Mouse (Mus musculus) lung, embryonic 14.5 days (tissue): ENCODE data around the gene Safb. TPM values are rescaled to one million over a fixed set of nuclear protein-coding genes. Genes with fewer than 3 reads are reported as not detected.

Experiments used
- ATAC-seq: fragments of 200-750 bp; cut with Nextera tagmentation; 2 replicates; pipeline ENCODE4 v1.8.0; 2017; ENCODE audit warnings: mild to moderate bottlenecking, moderate TSS enrichment, moderate library complexity; ENCODE audit not compliant: insufficient read depth
- DNase-seq: peaks from one replicate; pipeline ENCODE4 v3.0.0-alpha.2; 2015
- H3K27ac ChIP-seq: fragments of 300-500 bp; sonication (generic); 2 replicates; pipeline ENCODE4 v1.5.1; 2014; ENCODE audit warnings: low read depth, mild to moderate bottlenecking, moderate library complexity
- H3K27me3 ChIP-seq: fragments of 300-500 bp; sonication (generic); 2 replicates; pipeline ENCODE4 v1.6.1; 2014; ENCODE audit warnings: low read length, control low read depth; ENCODE audit not compliant: insufficient read depth
- H3K36me3 ChIP-seq: fragments of 300-500 bp; sonication (generic); 2 replicates; pipeline ENCODE4 v1.6.1; 2014; ENCODE audit warnings: control low read depth; ENCODE audit not compliant: insufficient read depth
- H3K4me1 ChIP-seq: fragments of 300-500 bp; sonication (generic); 2 replicates; pipeline ENCODE4 v1.6.1; 2014; ENCODE audit warnings: antibody characterized with exemption, control low read depth; ENCODE audit not compliant: insufficient read depth
- H3K4me2 ChIP-seq: fragments of 300-500 bp; sonication (generic); 2 replicates; pipeline ENCODE4 v1.6.1; 2014; ENCODE audit warnings: mild to moderate bottlenecking
- H3K4me3 ChIP-seq: fragments of 300-500 bp; sonication (generic); 2 replicates; pipeline ENCODE4 v1.5.1; 2014; ENCODE audit warnings: low read depth, low read length
- H3K9ac ChIP-seq: fragments of 300-500 bp; sonication (generic); 2 replicates; pipeline ENCODE4 v1.6.1; 2014
- H3K9me3 ChIP-seq: fragments of 300-500 bp; sonication (generic); 2 replicates; pipeline ENCODE4 v1.6.1; 2016; ENCODE audit warnings: low read depth, low read length, control low read depth
- CTCF ChIP-seq: IDR thresholded peaks from 2 replicates; pipeline ENCODE4 v1.5.1; 2016; ENCODE audit warnings: antibody characterized with exemption, low read depth
- WGBS: fragments of 180-500 bp; shearing (Covaris S2); extraction: QIAGEN DNeasy Blood & Tissue Kit; methylation state at CpG from one replicate; pipeline ENCODE4 v1.1.7; 2014; 5-methylcytosine and 5-hydroxymethylcytosine counted together
- polyA plus RNA-seq: library from polyadenylated mRNA; unstranded; fragments of >200 nt; fragmentation: Nextera tagmentation; extraction: Ambion mirVana; gene quantifications from 2 replicates; pipeline ENCODE4 v1.2.1, GENCODE M21; 2014

Gene Safb
- polyA plus RNA-seq, 1 experiment from 2014 or later: 87.9 TPM

GRCm38 (mm10) chr17:56654771-56655170, 70.1 kb downstream of the Safb start:
- H3K27ac ChIP-seq: no peak overlapping the region

DNA sequence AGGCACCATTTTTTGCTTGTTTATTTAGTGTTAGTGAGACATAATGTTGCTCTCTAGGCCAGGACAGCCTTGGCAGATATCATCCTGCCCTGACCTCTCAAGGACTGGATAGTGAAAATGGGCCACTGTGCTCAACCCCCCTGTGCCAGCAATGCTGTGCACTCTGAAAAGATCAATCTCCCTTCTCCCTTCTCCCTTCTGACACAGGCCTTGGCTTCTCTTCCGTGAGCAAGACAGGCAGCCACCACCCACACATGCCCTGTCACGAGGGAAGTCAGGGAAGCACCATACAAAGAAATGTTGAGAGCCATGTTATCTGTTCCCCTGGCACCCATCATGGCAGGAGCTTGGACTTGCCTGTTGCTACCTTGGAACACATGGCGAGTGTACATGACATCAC, 70.7 kb downstream of the Safb start:
- WGBS: 73% methylated on average over 3 of the region's 3 CpGs
- no peak for ATAC-seq

More at GRCm38 (mm10) chr17:56654771-56655170, 70.1 kb downstream of the Safb start:
- DNase-seq (no peak), ATAC-seq (no peak)
- Histone ChIP-seq H3K9me3 (no peaks in the 10 kb centered on the region), H3K4me1 (no peaks in the 10 kb centered on the region), H3K4me3 (no peak overlapping the region), H3K27me3 (no peaks in the 10 kb centered on the region), H3K9ac (no peak overlapping the region), H3K36me3 (no peaks in the 10 kb centered on the region), H3K4me2 (no peak overlapping the region)
- TF ChIP-seq CTCF: no peak
- WGBS: 57% methylated on average over 2 of the region's 2 CpGs

More for the DNA sequence above, 70.7 kb downstream of the Safb start:
- Histone ChIP-seq H3K4me3 (no peak overlapping the region), H3K9ac (no peak overlapping the region), H3K27ac (no peak overlapping the region), H3K27me3 (no peaks in the 10 kb centered on the region), H3K36me3 (no peaks in the 10 kb centered on the region), H3K9me3 (no peaks in the 10 kb centered on the region), H3K4me1 (no peaks in the 10 kb centered on the region), H3K4me2 (no peak overlapping the region)
- no peak for DNase-seq
- no peak for TF ChIP-seq CTCF

Other genes starting within 250 kb of the Safb start
- gene Ptprs, start 108.3 kb upstream of the Safb start, polyA plus RNA-seq: 96.8 and 112 TPM in 2 replicates
- not detected in 2 replicates for gene Znrf4, start 72.4 kb upstream of the Safb start, polyA plus RNA-seq
- gene Gm20219, start 30.4 kb upstream of the Safb start, polyA plus RNA-seq: 1.4 and 1.6 TPM in 2 replicates
- gene Safb2, start 240 bp upstream of the Safb start, polyA plus RNA-seq: 63.1 and 69.4 TPM in 2 replicates
- 198 and 201 TPM in 2 replicates for gene 2410015M20Rik, start 24.9 kb downstream of the Safb start, polyA plus RNA-seq
- gene Rpl36, start 28.6 kb downstream of the Safb start, polyA plus RNA-seq: 2,014 and 2,172 TPM in 2 replicates
- 55.1 and 63.1 TPM in 2 replicates for gene Lonp1, start 42.1 kb downstream of the Safb start, polyA plus RNA-seq
- gene Catsperd, start 43.3 kb downstream of the Safb start, polyA plus RNA-seq: 0.57 and 0.76 TPM in 2 replicates
- gene Ranbp3, start 88.5 kb downstream of the Safb start, polyA plus RNA-seq: 93.8 and 105 TPM in 2 replicates
- gene Ndufa11, start 132.9 kb downstream of the Safb start, polyA plus RNA-seq: 449 and 463 TPM in 2 replicates
- 18.5 and 19.6 TPM in 2 replicates for gene Vmac, start 133.2 kb downstream of the Safb start, polyA plus RNA-seq
- gene Nrtn, start 172.7 kb downstream of the Safb start, polyA plus RNA-seq: 9.5 and 12.1 TPM in 2 replicates
- 40.5 and 42.3 TPM in 2 replicates for gene Dus3l, start 179.9 kb downstream of the Safb start, polyA plus RNA-seq
- gene Prr22, start 185.4 kb downstream of the Safb start, polyA plus RNA-seq: 1.2 and 1.4 TPM in 2 replicates
- gene Rfx2, start 246.2 kb downstream of the Safb start, polyA plus RNA-seq: 4.3 and 4.8 TPM in 2 replicates